Mouse (Mus musculus) lung, embryonic 16.5 days (tissue): ENCODE results near the gene Kctd8. TPM values are rescaled to one million over a fixed set of nuclear protein-coding genes. Genes with fewer than 3 reads are reported as not detected.

ENCODE experiments used
- ATAC-seq: fragments of 200-750 bp; cut with Nextera tagmentation; 2 replicates; pipeline ENCODE4 v1.8.0; 2017; ENCODE audit warnings: low read depth, mild to moderate bottlenecking, moderate library complexity
- H3K27ac ChIP-seq: fragments of 300-500 bp; sonication (generic); 2 replicates; pipeline ENCODE4 v1.5.1; 2014; ENCODE audit warnings: mild to moderate bottlenecking, control low read depth, low read length
- H3K27me3 ChIP-seq: fragments of 300-500 bp; sonication (generic); 2 replicates; pipeline ENCODE4 v1.6.1; 2014; ENCODE audit warnings: low read depth, low read length, mixed read lengths; ENCODE audit not compliant: control insufficient read depth, insufficient read depth
- H3K36me3 ChIP-seq: fragments of 300-500 bp; sonication (generic); 2 replicates; pipeline ENCODE4 v1.6.1; 2014; ENCODE audit warnings: low read length; ENCODE audit not compliant: control insufficient read depth, insufficient read depth
- H3K4me1 ChIP-seq: fragments of 300-500 bp; sonication (generic); replicated peaks from 2 replicates; pipeline ENCODE4 v1.6.1; 2014; ENCODE audit warnings: low read length, mixed read lengths; ENCODE audit not compliant: control insufficient read depth, insufficient read depth
- H3K4me2 ChIP-seq: fragments of 300-500 bp; sonication (generic); 2 replicates; pipeline ENCODE4 v1.6.1; 2014; ENCODE audit warnings: low read depth, low read length, control low read depth
- H3K4me3 ChIP-seq: fragments of 300-500 bp; sonication (generic); 2 replicates; pipeline ENCODE4 v1.5.1; 2014; ENCODE audit warnings: mild to moderate bottlenecking, low read length, control low read depth
- H3K9ac ChIP-seq: fragments of 300-500 bp; sonication (generic); 2 replicates; pipeline ENCODE4 v1.6.1; 2014; ENCODE audit warnings: low read length, control low read depth
- H3K9me3 ChIP-seq: fragments of 300-500 bp; sonication (generic); 2 replicates; pipeline ENCODE4 v1.6.1; 2016; ENCODE audit warnings: low read length; ENCODE audit not compliant: control insufficient read depth
- WGBS: fragments of 180-500 bp; shearing (Covaris S2); extraction: QIAGEN DNeasy Blood & Tissue Kit; methylation state at CpG from one replicate; pipeline ENCODE4 v1.1.7; 2014; 5-methylcytosine and 5-hydroxymethylcytosine counted together
- polyA plus RNA-seq: library from polyadenylated mRNA; unstranded; fragments of >200 nt; fragmentation: Nextera tagmentation; extraction: Ambion mirVana; gene quantifications from 2 replicates; pipeline ENCODE4 v1.2.1, GENCODE M21; 2015

The Kctd8 gene
- polyA plus RNA-seq, 1 experiment from 2014 or later: 3.3 TPM

DNA sequence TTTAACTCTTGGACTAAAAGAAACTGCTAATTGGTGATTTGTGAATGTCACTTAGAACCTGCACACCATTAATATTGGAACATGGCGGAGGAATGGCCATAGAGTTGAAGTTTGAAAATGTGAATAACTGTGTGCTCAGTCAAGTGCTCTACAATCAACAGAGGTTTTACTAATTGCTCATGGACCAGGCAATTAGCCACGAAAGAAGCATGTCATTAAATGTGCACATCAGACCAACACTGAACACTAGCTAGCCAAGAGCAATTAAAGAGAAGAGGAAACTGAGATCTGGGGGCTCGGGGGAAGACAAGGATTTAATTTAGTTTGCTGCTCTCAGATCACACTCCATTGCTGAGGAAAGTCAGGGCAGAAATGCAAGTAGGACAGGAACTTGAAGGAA lies 126.3 kb downstream of the Kctd8 start:
- Histone ChIP-seq H3K4me2 (no peak overlapping the region), H3K9me3 (no peaks in the 10 kb centered on the region), H3K9ac (no peak overlapping the region), H3K4me3 (no peak overlapping the region), H3K4me1 (no peaks in the 10 kb centered on the region), H3K36me3 (no peaks in the 10 kb centered on the region), H3K27me3 (no peaks in the 10 kb centered on the region), H3K27ac (no peak overlapping the region)
- no peak for ATAC-seq
- 83% methylated on average over 3 of the region's 3 CpGs for WGBS

DNA sequence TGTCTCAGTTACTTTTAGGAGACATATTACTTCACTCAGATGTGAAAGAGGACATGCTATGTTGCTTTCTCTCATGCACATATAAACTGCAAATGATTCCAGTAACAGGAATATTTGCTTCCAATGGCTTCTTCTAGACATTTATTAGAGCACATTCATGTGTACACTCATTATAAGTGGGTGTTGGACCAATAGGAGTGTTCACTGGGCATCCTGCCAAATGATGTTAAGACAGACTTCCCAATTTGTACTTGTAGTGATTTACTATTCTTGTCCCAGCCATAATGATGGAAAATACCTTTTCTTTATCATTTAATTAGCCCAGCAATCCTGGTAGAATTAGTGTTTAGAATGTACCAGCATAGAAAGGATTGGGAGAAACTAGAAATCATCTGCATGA lies 132.1 kb downstream of the Kctd8 start:
- Histone ChIP-seq H3K27me3 (no peaks in the 10 kb centered on the region), H3K36me3 (no peaks in the 10 kb centered on the region), H3K4me1 (no peaks in the 10 kb centered on the region), H3K9me3 (no peaks in the 10 kb centered on the region), H3K4me2 (no peak overlapping the region), H3K4me3 (no peak overlapping the region), H3K27ac (no peak overlapping the region), H3K9ac (no peak overlapping the region)
- no peak for ATAC-seq

DNA sequence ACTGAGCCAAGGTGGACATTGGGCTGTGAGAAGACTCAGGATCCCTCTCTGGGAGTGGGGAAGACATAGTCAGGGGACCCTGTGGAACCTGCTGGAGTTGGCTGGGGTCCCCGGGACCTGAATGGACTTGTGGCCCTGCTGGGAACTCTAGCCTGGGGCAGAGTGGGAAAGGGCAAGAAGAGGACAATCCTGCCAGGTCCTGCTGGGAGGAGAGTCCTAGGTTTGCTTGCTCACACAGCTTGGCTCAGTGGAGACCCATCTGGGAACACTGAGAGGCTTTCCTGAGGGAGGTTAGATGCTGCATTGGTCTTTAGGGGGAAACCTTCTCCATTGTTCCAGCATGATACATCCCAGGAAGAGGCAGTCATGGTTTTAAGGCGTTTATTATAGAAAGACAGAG lies 133.8 kb downstream of the Kctd8 start:
- Histone ChIP-seq H3K4me3 (no peak overlapping the region), H3K9me3 (no peaks in the 10 kb centered on the region), H3K4me2 (no peak overlapping the region), H3K4me1 (no peaks in the 10 kb centered on the region), H3K27me3 (no peaks in the 10 kb centered on the region), H3K9ac (no peak overlapping the region), H3K27ac (no peak overlapping the region), H3K36me3 (no peaks in the 10 kb centered on the region)
- WGBS: 68% methylated on average over 2 of the region's 2 CpGs
- no peak for ATAC-seq

DNA sequence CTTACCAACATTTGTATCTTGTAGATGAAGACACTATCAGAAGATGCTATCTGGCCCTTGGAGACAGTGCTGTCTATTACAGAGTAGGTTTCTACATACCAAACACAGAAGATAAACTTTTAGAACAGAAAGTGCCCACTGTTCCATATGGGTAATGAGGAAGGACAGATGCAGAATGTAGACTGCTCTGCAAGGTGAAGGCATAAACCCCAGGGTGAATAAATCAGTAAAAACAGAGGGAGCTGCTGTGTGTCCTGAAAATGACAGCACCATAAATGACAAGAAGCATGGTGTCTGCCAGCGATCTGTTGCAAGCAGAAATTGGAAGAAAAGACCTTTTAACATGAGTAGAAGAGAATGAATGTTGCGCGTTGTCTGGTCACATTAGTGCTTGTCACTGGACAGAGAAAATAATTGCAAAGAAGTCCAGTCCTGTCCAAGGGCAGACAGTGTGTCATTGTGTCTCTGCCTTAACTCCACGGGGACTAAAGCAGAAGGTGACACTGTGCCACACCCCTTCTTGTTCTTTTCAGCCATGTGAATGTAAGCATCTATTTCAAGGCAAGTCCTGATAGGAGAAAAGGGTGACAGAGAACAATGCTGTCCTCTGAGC lies 181.5 kb downstream of the Kctd8 start:
- Histone ChIP-seq H3K4me2 (no peak overlapping the region), H3K27ac (no peak overlapping the region), H3K27me3 (no peaks in the 10 kb centered on the region), H3K9me3 (no peaks in the 10 kb centered on the region), H3K4me1 (no peaks in the 10 kb centered on the region), H3K9ac (no peak overlapping the region), H3K36me3 (no peaks in the 10 kb centered on the region), H3K4me3 (no peak overlapping the region)
- ATAC-seq: no peak
- WGBS: 82% methylated on average over 4 of the region's 4 CpGs

DNA sequence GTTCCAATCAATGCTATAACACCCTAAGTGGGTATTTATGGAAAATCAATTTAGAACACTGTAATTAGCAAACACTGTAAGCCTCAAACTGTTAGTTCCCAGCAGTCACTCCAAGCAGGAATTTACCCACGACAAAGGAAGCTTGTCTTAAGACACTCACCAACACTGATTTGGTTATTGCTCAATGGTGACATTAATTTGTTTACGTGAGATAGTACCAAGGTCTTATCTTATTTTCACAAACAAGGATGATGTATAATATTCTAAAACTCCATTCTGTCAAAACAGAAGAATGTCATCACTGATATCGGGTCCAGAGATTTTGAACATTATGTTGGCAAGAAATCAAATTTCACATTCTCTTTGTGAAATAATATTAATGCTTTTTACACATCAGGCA lies 185.0 kb downstream of the Kctd8 start:
- Histone ChIP-seq H3K9ac (no peak overlapping the region), H3K27ac (no peak overlapping the region), H3K27me3 (no peaks in the 10 kb centered on the region), H3K4me3 (no peak overlapping the region), H3K4me2 (no peak overlapping the region), H3K36me3 (no peaks in the 10 kb centered on the region), H3K4me1 (no peaks in the 10 kb centered on the region), H3K9me3 (no peaks in the 10 kb centered on the region)
- 38% methylated on average over 3 of the region's 3 CpGs for WGBS
- ATAC-seq: peak; percentile 61; the same call in 1 of the 2 replicates

DNA sequence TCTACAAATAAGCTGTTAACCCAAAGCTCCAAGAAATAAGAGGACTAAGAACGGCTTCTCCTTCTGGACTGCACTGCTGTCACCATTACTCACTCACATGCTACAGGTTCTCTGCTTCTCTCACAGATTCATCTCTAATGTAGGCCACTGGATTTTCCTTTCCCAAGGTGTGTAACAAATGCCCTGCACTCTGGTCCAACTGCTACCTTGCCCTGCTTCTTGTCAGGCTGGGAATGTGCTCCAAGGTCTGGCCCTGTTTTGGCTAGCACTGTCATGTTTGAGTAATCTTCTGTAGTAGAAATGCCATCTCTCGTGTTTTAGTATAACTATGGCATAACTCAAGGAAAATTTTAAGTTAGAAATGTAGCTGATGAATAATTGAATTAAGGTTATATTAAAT lies 195.7 kb downstream of the Kctd8 start:
- Histone ChIP-seq H3K9ac (no peak overlapping the region), H3K4me2 (no peak overlapping the region), H3K4me1 (no peaks in the 10 kb centered on the region), H3K27ac (no peak overlapping the region), H3K4me3 (no peak overlapping the region), H3K36me3 (no peaks in the 10 kb centered on the region), H3K9me3 (no peaks in the 10 kb centered on the region), H3K27me3 (no peaks in the 10 kb centered on the region)
- 80% methylated on average over 2 of the region's 2 CpGs for WGBS
- ATAC-seq: no peak

DNA sequence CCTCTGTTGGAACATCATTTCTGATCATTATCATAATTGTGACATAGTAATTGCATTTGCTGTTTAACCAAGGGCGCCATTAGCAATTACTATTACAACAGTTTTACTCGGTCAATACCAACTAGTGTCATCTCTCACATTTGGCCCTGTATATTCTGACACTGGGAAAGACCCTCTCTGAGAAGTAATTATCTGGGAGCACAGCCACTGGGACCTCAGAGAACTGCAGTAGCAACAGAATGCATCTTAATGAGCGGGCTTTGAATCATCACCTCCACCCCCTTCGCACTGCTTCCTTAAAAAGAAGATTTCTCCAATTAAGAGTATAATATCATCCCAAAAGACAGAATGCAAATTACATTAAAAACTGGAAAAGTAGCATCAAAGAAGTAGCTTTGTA lies 200.4 kb downstream of the Kctd8 start:
- Histone ChIP-seq H3K36me3 (no peaks in the 10 kb centered on the region), H3K9ac (no peak overlapping the region), H3K4me2 (no peak overlapping the region), H3K4me1 (no peaks in the 10 kb centered on the region), H3K4me3 (no peak overlapping the region), H3K27me3 (no peaks in the 10 kb centered on the region), H3K27ac (no peak overlapping the region), H3K9me3 (no peaks in the 10 kb centered on the region)
- WGBS: 87% methylated on average over 4 of the region's 4 CpGs
- no peak for ATAC-seq

DNA sequence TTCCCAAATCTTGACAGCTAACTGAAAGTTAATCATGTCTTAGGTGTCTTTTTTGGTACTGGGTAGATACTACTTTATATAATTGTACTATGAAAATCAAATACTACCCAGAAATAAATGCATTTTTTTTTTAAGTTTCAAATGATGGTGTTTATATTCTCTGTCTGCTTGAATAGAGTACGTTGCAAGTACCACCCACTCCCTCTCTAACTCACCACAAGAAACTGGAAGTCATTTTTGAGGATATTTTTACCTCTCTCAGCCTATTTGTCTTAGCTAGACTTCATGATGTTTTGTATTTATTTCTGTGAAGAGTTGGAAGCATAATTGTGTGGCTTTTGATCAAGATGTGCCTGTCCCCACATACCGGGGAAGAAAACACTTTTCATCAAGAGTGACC lies 232.8 kb downstream of the Kctd8 start:
- WGBS: 55% methylated on average over 2 of the region's 2 CpGs
- no peak overlapping the region for H3K4me3 ChIP-seq
- no peak overlapping the region for H3K4me2 ChIP-seq
- no peaks in the 10 kb centered on the region for H3K9me3 ChIP-seq
- no peak for ATAC-seq
- H3K27ac ChIP-seq: no peak overlapping the region
- no peak overlapping the region for H3K9ac ChIP-seq
- H3K36me3 ChIP-seq: no peaks in the 10 kb centered on the region
- no peaks in the 10 kb centered on the region for H3K27me3 ChIP-seq
- no peaks in the 10 kb centered on the region for H3K4me1 ChIP-seq

DNA sequence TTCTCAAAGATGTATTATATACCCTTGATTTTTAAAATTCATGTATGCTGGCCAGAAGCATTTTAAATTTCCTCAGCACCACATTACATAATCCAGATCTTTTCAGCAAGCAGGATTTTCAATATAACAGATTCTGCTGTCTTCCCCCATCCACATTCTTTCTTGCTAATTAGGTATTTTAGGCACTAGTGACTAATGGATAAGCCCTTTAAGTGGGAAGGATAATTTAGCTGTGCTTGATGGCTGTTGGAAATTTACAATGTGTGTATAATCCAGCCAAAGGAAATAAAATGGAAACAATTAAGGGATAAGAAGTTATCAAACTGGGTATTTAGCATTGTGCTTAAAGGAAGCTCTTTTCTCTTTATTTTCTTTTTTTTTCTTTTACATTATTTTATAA lies 252.6 kb downstream of the Kctd8 start:
- Histone ChIP-seq H3K4me3 (no peak overlapping the region), H3K36me3 (no peaks in the 10 kb centered on the region), H3K27me3 (no peaks in the 10 kb centered on the region), H3K4me1 (no peaks in the 10 kb centered on the region), H3K9me3 (no peaks in the 10 kb centered on the region), H3K9ac (no peak overlapping the region), H3K27ac (no peak overlapping the region), H3K4me2 (no peak overlapping the region)
- no peak for ATAC-seq
